Mouse (Mus musculus): ENCODE measurements around the gene Tomt. TPM values are rescaled to one million over a fixed set of nuclear protein-coding genes. Genes with fewer than 3 reads are reported as not detected.

Tomt gene
- polyA plus RNA-seq, 1 experiment, result not detected

- Histone ChIP-seq H3K36me3 (ENCODE audit: control insufficient read depth, insufficient read depth, low read length) (peaks cover 9% of the 10 kb centered on the region; the same call in 1 of the 2 replicates), H3K27ac (ENCODE audit: insufficient read depth, low read depth, low read length) (peak within 1 kb of the TSS; percentile 92), H3K4me3 (ENCODE audit: low read depth, low read length) (peak within 1 kb of the TSS; percentile 80), H3K27me3 (ENCODE audit: control insufficient read depth, insufficient read depth, low read length) (no peaks in the 10 kb centered on the region), H3K4me1 (ENCODE audit: control insufficient read depth, insufficient read depth, insufficient read length, low read length) (peaks cover 15% of the 10 kb centered on the region; the same call in 1 of the 2 replicates)
- WGBS, result under 1% methylated on average over 61 of the region's 61 CpGs
- peak; percentile 63 for TF ChIP-seq POLR2A (IDR thresholded peaks at IDR 0.05; ENCODE audit: low read depth, low read length)
- TF ChIP-seq CTCF (IDR thresholded peaks at IDR 0.05; ENCODE audit: extremely low read depth, insufficient read length, insufficient replicate concordance, low read depth, low read length), result no peak
Measured at GRCm38 (mm10) chr7:101905561-101906286, 435 bp downstream of the Tomt start, which contains the start of gene Lamtor1. Gene Lamtor1, plus strand, starts transcription at chr7:101905904.

DNA sequence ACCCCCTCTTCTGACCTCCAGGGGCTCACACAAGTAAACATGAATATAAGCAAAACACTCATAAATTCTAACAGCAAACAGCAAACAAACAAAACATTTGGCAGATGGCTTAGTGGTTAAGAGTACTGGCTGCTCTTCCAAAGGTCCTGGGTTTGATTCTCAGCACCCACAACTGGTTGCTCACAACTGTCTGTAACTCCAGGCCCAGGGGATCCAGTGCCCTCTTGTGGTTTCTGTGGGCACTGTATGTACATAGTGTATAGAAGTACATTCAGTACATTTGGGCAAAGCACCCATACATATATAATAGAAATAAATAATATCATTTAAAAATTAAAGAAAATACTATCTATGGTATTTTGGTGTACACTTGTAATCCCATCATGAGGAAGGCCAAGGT, 3.3 kb downstream of the Tomt start:
- Histone ChIP-seq H3K27me3 (ENCODE audit: control insufficient read depth, insufficient read depth, low read length) (no peaks in the 10 kb centered on the region), H3K27ac (ENCODE audit: insufficient read depth, low read depth, low read length) (no peak overlapping the region), H3K36me3 (ENCODE audit: control insufficient read depth, insufficient read depth, low read length) (no peaks in the 10 kb centered on the region), H3K4me1 (ENCODE audit: control insufficient read depth, insufficient read depth, insufficient read length, low read length) (peaks cover 5% of the 10 kb centered on the region; the same call in 1 of the 2 replicates), H3K4me3 (ENCODE audit: low read depth, low read length) (no peak overlapping the region)
- TF ChIP-seq CTCF (IDR thresholded peaks at IDR 0.05; ENCODE audit: extremely low read depth, insufficient read length, insufficient replicate concordance, low read depth, low read length) (no peak), POLR2A (IDR thresholded peaks at IDR 0.05; ENCODE audit: low read depth, low read length) (no peak)

DNA sequence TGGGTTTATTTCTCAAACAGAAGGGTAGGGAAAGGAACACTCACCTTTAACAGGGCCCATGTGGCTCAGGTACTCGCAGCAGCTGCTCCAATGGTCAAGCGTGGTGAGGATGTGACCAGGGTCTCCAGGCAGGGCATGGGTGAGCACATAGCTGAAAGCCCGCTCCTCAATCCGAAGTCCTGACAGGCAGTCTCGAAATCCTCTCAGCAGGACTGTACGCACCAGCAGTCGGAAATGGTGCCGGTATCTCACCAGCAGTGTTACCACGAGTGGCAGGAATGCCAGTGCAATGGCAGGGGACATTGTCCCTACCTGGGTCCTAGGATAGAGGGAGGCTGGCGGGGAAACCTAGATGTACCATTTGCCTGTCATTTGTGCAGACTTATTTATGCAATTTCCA, 4.2 kb downstream of the Tomt start:
- Histone ChIP-seq H3K4me1 (ENCODE audit: control insufficient read depth, insufficient read depth, insufficient read length, low read length) (peaks cover 7% of the 10 kb centered on the region; the same call in 1 of the 2 replicates), H3K27ac (ENCODE audit: insufficient read depth, low read depth, low read length) (no peak overlapping the region), H3K27me3 (ENCODE audit: control insufficient read depth, insufficient read depth, low read length) (no peaks in the 10 kb centered on the region), H3K36me3 (ENCODE audit: control insufficient read depth, insufficient read depth, low read length) (no peaks in the 10 kb centered on the region), H3K4me3 (ENCODE audit: low read depth, low read length) (no peak overlapping the region)
- 95% methylated on average over 10 of the region's 10 CpGs for WGBS
- TF ChIP-seq POLR2A (IDR thresholded peaks at IDR 0.05; ENCODE audit: low read depth, low read length), result no peak
- no peak for TF ChIP-seq CTCF (IDR thresholded peaks at IDR 0.05; ENCODE audit: extremely low read depth, insufficient read length, insufficient replicate concordance, low read depth, low read length)

DNA sequence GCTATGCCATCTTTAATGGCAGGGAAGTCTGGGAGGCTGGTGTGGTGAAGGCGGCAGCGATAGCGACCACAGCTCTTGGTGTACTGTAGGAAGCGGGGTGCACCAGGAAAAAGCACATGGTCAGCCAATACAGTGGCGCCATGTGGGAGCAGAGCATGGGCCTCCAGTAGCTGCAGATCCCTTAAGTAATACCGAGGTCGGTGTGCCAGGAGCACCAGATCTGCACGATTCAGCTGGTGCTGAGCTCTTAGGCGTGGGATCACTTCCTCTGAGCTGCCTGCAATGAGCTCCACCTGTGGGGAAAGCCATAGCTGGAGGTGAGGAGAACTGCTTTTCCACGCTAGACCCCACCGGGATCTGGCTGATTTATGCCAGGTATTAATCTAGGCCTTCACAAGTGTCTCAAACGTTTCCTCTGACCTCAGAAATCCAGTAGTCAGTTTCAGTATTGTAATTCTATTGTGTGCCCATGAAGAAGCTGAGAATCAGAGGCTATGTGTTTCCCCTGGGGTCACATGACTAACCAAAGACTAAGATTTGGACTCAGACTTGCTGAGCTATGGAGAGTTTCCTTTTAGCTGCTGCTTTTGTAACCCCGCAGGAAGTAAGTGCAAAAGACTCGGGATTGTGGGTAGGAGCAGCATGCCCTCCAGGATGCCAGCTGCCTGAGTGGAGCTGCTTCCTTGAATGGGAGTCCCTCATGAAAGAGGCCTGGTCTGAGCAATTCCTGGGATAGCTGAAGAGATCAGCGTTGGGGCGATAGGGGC, 5.6 kb downstream of the Tomt start:
- H3K4me1 ChIP-seq (ENCODE audit: control insufficient read depth, insufficient read depth, insufficient read length, low read length), result 0 out of 2 replicates have a peak, but pooled peaks cover 2% of the 10 kb centered on the region
- no peak for TF ChIP-seq CTCF (IDR thresholded peaks at IDR 0.05; ENCODE audit: extremely low read depth, insufficient read length, insufficient replicate concordance, low read depth, low read length)
- no peak for TF ChIP-seq POLR2A (IDR thresholded peaks at IDR 0.05; ENCODE audit: low read depth, low read length)
- no peak overlapping the region for H3K4me3 ChIP-seq (ENCODE audit: low read depth, low read length)
- H3K36me3 ChIP-seq (ENCODE audit: control insufficient read depth, insufficient read depth, low read length), result no peaks in the 10 kb centered on the region
- H3K27ac ChIP-seq (ENCODE audit: insufficient read depth, low read depth, low read length), result no peak overlapping the region
- H3K27me3 ChIP-seq (ENCODE audit: control insufficient read depth, insufficient read depth, low read length), result no peaks in the 10 kb centered on the region
- WGBS, result 91% methylated on average over 16 of the region's 16 CpGs

DNA sequence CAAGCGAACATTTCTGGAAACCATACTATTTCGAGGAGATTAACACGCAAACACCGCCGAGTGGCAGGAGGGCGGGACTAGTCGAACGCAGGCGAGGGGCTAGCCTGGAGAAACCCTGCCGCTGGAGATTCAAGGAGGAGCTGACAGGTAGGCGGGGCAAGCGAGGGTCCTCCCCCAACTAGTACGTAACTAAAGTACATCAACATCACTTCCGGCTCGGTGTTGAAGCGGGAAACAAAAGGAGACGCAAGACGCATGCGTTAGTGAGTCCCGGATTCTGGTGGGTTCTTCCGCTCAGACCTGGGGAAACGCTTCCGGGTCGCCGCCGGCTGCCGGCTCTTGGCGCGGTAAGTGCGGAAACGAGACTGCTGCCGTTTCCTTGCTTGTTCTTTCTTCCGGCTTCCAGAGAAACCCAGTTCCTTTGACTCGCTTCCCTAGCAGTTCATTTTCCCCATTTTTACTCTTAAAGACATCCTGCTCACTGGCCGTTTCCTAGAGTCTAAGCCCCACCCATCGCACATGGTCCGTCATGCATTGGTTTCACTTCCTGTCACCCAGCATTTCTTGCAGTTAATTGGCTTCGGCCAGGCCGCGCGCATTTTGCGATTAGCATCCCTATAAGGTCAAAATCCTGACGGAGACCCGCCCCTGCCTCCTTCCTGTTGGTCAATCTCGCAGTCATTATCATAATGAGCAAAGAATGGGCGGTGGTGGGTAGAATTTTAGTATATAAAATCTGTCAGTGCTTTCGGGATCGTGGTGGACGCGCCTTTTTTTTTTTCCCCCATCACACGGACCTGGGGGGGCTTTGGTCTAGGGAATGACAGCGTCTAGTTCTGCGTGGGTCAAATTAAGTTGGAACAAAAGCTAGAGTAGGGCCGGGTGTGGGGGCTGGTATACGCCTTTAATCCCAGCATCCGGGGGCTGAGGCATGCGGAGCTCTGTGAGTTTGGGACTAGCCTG, 9.8 kb downstream of the Tomt start:
- TF ChIP-seq POLR2A (IDR thresholded peaks at IDR 0.05; ENCODE audit: low read depth, low read length) (peak; percentile 47; the same call in 1 of the 2 replicates), CTCF (IDR thresholded peaks at IDR 0.05; ENCODE audit: extremely low read depth, insufficient read length, insufficient replicate concordance, low read depth, low read length) (no peak)
- H3K36me3 ChIP-seq (ENCODE audit: control insufficient read depth, insufficient read depth, low read length), result no peaks in the 10 kb centered on the region

DNA sequence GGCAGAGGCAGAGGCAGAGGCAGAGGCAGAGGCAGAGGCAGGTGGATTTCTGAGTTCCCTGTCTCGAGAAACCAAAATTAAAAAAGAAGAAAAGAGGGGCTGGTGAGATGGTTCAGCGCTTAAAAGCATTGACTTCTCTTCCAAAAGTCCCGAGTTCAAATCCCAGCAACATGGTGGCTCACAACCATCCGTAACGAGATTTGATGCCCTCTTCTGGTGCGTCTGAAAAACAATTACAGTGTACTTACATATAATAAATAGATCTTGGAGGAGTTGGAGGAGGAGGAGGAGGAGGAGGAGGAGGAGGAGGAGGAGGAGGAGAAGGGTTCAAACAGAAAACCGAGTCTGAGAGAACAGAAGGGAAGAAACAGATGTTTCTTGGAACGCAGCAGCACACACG, 10.5 kb downstream of the Tomt start:
- 23% methylated on average over 9 of the region's 9 CpGs for WGBS
- Histone ChIP-seq H3K27me3 (ENCODE audit: control insufficient read depth, insufficient read depth, low read length) (no peaks in the 10 kb centered on the region), H3K36me3 (ENCODE audit: control insufficient read depth, insufficient read depth, low read length) (no peaks in the 10 kb centered on the region), H3K27ac (ENCODE audit: insufficient read depth, low read depth, low read length) (peak overlapping the region; percentile 32; the same call in 1 of the 2 replicates), H3K4me1 (ENCODE audit: control insufficient read depth, insufficient read depth, insufficient read length, low read length) (0 out of 2 replicates have a peak, but pooled peaks cover 2% of the 10 kb centered on the region), H3K4me3 (ENCODE audit: low read depth, low read length) (peak overlapping the region; percentile 70)
- TF ChIP-seq POLR2A (IDR thresholded peaks at IDR 0.05; ENCODE audit: low read depth, low read length) (no peak), CTCF (IDR thresholded peaks at IDR 0.05; ENCODE audit: extremely low read depth, insufficient read length, insufficient replicate concordance, low read depth, low read length) (no peak)

More for the DNA sequence above, 9.8 kb downstream of the Tomt start:
- Histone ChIP-seq H3K27ac (ENCODE audit: insufficient read depth, low read depth, low read length) (peak overlapping the region; percentile 85), H3K27me3 (ENCODE audit: control insufficient read depth, insufficient read depth, low read length) (no peaks in the 10 kb centered on the region), H3K4me3 (ENCODE audit: low read depth, low read length) (peak overlapping the region; percentile 70), H3K4me1 (ENCODE audit: control insufficient read depth, insufficient read depth, insufficient read length, low read length) (0 out of 2 replicates have a peak, but pooled peaks cover 2% of the 10 kb centered on the region)
- WGBS, result under 1% methylated on average over 57 of the region's 57 CpGs

Measured in small intestine, adult 2 months (tissue).